Mouse (Mus musculus) embryonic facial prominence, embryonic 11.5 days (tissue): ENCODE results near the gene Hist1h2bk. TPM values are rescaled to one million over a fixed set of nuclear protein-coding genes. Genes with fewer than 3 reads are reported as not detected.
A peak's percentile ranks its signal among the peaks of the same experiment; 100 is the strongest.
"Not testable (repeated sequence)": the region's sequence is repeated elsewhere in the genome, so short reads cannot be mapped to it uniquely, and the experiment has no call there.

ENCODE experiments used
- ATAC-seq: fragments of 200-750 bp; cut with Nextera tagmentation; replicated peaks from 2 replicates; pipeline ENCODE4 v1.8.0; 2017; ENCODE audit warnings: low read depth; ENCODE audit not compliant: insufficient number of reproducible peaks, low FRiP score, low TSS enrichment
- DNase-seq: peaks from one replicate; pipeline ENCODE4 v3.0.0-alpha.2; 2015; ENCODE audit warnings: low spot score
- H3K27ac ChIP-seq: fragments of 300-500 bp; sonication (generic); replicated peaks from 2 replicates; pipeline ENCODE4 v1.5.1; 2014; ENCODE audit warnings: mild to moderate bottlenecking, low read depth, low read length, control low read depth
- H3K27me3 ChIP-seq: fragments of 300-500 bp; sonication (generic); 2 replicates; pipeline ENCODE4 v1.6.1; 2014; ENCODE audit warnings: mild to moderate bottlenecking, low read length, moderate library complexity, mixed read lengths; ENCODE audit not compliant: control insufficient read depth, insufficient read depth
- H3K36me3 ChIP-seq: fragments of 300-500 bp; sonication (generic); replicated peaks from 2 replicates; pipeline ENCODE4 v1.6.1; 2014; ENCODE audit warnings: low read depth, mild to moderate bottlenecking, low read length, moderate library complexity, mixed read lengths; ENCODE audit not compliant: control insufficient read depth, insufficient read depth
- H3K4me1 ChIP-seq: fragments of 300-500 bp; sonication (generic); 2 replicates; pipeline ENCODE4 v1.6.1; 2014; ENCODE audit warnings: low read length, mixed read lengths; ENCODE audit not compliant: control insufficient read depth, insufficient read depth
- H3K4me2 ChIP-seq: fragments of 300-500 bp; sonication (generic); 2 replicates; pipeline ENCODE4 v1.6.1; 2014; ENCODE audit warnings: low read depth, mild to moderate bottlenecking, control low read depth, low read length, moderate library complexity
- H3K4me3 ChIP-seq: fragments of 300-500 bp; sonication (generic); 2 replicates; pipeline ENCODE4 v1.5.1; 2014; ENCODE audit warnings: low read depth, low read length, control low read depth
- H3K9ac ChIP-seq: fragments of 300-500 bp; sonication (generic); replicated peaks from 2 replicates; pipeline ENCODE4 v1.6.1; 2014; ENCODE audit warnings: mild to moderate bottlenecking, control low read depth, low read length
- H3K9me3 ChIP-seq: fragments of 300-500 bp; sonication (generic); replicated peaks from 2 replicates; pipeline ENCODE4 v1.6.1; 2016; ENCODE audit warnings: mild to moderate bottlenecking, low read length, inconsistent platforms, mixed read lengths; ENCODE audit not compliant: control insufficient read depth
- WGBS: fragments of 180-500 bp; shearing (Covaris S2); extraction: QIAGEN DNeasy Blood & Tissue Kit; methylation state at CpG from one replicate; pipeline ENCODE4 v1.1.7; 2014; 5-methylcytosine and 5-hydroxymethylcytosine counted together
- polyA plus RNA-seq: library from polyadenylated mRNA; unstranded; fragments of >200 nt; fragmentation: Nextera tagmentation; extraction: Ambion mirVana; gene quantifications from 2 replicates; pipeline ENCODE4 v1.2.1, GENCODE M21; 2014

Hist1h2bk gene
- polyA plus RNA-seq, 1 experiment from 2014 or later = 15.9 TPM

DNA sequence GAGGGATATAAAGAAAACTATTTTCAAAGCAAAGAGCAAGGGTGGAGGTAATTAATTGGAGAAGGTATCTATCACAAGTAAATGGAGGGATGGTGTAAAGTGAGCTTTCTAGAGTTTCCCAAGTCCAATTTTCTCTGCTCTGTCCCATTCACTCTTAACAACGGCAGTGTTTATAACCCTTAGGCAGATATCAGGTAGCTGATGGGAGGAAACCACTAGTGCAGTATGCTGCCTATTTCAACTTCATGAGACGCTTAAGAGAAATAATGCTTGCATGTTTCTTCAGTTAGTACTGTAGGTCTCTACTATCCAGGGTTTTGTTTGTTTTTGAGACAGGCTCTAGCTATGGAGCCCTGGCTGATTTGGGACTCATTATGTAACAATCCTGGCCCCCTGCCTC is 1.7 kb downstream of the Hist1h2bk start:
- Histone ChIP-seq H3K9me3 (no peaks in the 10 kb centered on the region), H3K4me1 (no peaks in the 10 kb centered on the region), H3K9ac (no peak overlapping the region), H3K27me3 (no peaks in the 10 kb centered on the region), H3K4me3 (no peak overlapping the region), H3K36me3 (no peaks in the 10 kb centered on the region), H3K27ac (0 out of 2 replicates have a peak overlapping the region, but pooled peaks have one; percentile 22), H3K4me2 (no peak overlapping the region)
- 62% methylated on average over 2 of the region's 2 CpGs for WGBS
- ATAC-seq (no peak), DNase-seq (no peak)

DNA sequence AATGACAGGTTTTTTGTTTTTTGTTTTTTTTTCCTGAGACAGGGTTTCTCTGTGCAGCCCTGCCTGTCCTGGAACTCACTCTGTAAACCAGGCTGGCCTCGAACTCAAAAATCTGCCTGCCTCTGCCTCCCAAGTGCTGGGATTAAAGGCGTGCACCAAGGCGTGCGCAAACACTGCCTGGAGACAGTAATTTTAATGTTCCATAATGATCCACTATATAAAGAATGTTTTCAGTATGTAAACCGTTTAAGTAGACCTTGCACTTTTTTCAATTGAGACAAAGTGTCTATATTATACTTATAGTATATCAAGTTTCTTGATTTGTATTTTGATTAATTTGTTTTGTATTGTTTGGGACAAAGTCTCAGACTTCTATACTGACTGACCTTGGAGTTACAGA is 3.7 kb downstream of the Hist1h2bk start:
- 59% methylated on average over 5 of the region's 5 CpGs for WGBS
- Histone ChIP-seq H3K4me2 (no peak overlapping the region; the same call in 1 of the 2 replicates), H3K27ac (no peak overlapping the region), H3K27me3 (no peaks in the 10 kb centered on the region), H3K9ac (no peak overlapping the region), H3K4me3 (no peak overlapping the region), H3K9me3 (no peaks in the 10 kb centered on the region), H3K36me3 (no peaks in the 10 kb centered on the region), H3K4me1 (no peaks in the 10 kb centered on the region)
- no peak for DNase-seq
- ATAC-seq = no peak

- peak; percentile 46 for DNase-seq
Observed at GRCm38 (mm10) chr13:22039951-22040463, 4.3 kb downstream of the Hist1h2bk start.

DNA sequence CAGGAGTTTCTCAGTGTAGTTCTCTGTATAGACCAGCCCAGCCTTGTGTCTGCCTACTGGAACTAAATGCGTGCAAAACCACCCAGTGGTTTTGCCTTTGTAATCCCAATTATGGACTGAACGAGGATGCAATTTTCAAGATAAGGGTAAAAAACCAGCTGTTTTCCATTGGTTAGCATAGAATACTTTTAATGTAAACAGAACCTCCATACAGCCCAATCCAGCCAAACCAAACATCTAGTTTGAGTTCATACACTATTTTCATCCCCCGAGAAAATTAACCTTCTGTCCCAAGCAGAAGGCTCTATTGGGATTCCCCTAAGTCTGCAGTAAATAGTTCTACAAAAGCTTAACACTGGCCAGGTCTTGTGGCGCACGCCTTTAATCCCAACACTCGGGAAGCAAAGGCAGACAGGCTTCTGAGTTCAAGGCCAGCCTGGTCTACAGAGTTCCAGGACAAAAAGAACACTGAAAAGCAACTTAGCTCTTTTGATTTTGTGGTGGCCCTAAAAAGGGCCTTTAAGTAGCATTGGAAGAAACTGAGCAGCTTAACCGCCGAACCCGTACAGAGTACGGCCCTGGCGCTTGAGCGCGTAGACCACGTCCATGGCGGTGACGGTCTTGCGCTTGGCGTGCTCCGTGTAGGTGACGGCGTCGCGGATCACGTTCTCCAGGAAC is 4.9 kb downstream of the Hist1h2bk start:
- Histone ChIP-seq H3K9ac (peak overlapping the region; percentile 67), H3K9me3 (no peaks in the 10 kb centered on the region), H3K36me3 (no peaks in the 10 kb centered on the region), H3K4me1 (no peaks in the 10 kb centered on the region), H3K4me3 (peak overlapping the region; percentile 42), H3K27ac (peak overlapping the region; percentile 97), H3K27me3 (no peaks in the 10 kb centered on the region), H3K4me2 (peak overlapping the region; percentile 72)
- peak; percentile 75 for DNase-seq
- WGBS = under 1% methylated on average over 15 of the region's 24 CpGs
- ATAC-seq = peak; percentile 2; the same call in 1 of the 2 replicates

More at GRCm38 (mm10) chr13:22039951-22040463, 4.3 kb downstream of the Hist1h2bk start:
- 2% methylated on average over 2 of the region's 2 CpGs for WGBS
- no peaks in the 10 kb centered on the region for H3K36me3 ChIP-seq
- no peaks in the 10 kb centered on the region for H3K9me3 ChIP-seq
- no peaks in the 10 kb centered on the region for H3K4me1 ChIP-seq
- peak overlapping the region; percentile 72 for H3K4me2 ChIP-seq
- peak overlapping the region; percentile 42 for H3K4me3 ChIP-seq
- no peak for ATAC-seq
- peak overlapping the region; percentile 67 for H3K9ac ChIP-seq
- no peaks in the 10 kb centered on the region for H3K27me3 ChIP-seq
- H3K27ac ChIP-seq = peak overlapping the region; percentile 97

- ATAC-seq (peak; percentile 68), DNase-seq (peak; percentile 96)
- H3K4me1 ChIP-seq, H3K9me3 ChIP-seq, H3K36me3 ChIP-seq, H3K27me3 ChIP-seq: not testable (repeated sequence)
- 0% methylated on average over 22 of the region's 27 CpGs for WGBS
- Histone ChIP-seq H3K4me3 (peak within 1 kb of the TSS; percentile 42), H3K9ac (peak within 1 kb of the TSS; percentile 73), H3K4me2 (peak within 1 kb of the TSS; percentile 72), H3K27ac (peak within 1 kb of the TSS; percentile 97)
Observed at GRCm38 (mm10) chr13:22041142-22041536, 5.5 kb downstream of the Hist1h2bk start, which contains the start of gene Hist1h4i. TSS of gene Hist1h4i (minus strand) at chr13:22041362.

GRCm38 (mm10) chr13:22041651-22042567 is 6.2 kb downstream of the Hist1h2bk start:
- H3K27ac ChIP-seq = peak overlapping the region; percentile 97
- ATAC-seq (no peak), DNase-seq (peak; percentile 70)
- no peaks in the 10 kb centered on the region for H3K27me3 ChIP-seq
- peak overlapping the region; percentile 72 for H3K4me2 ChIP-seq
- peak overlapping the region; percentile 73 for H3K9ac ChIP-seq
- H3K4me3 ChIP-seq = peak overlapping the region; percentile 42
- no peaks in the 10 kb centered on the region for H3K36me3 ChIP-seq
- no peaks in the 10 kb centered on the region for H3K4me1 ChIP-seq
- 3% methylated on average over 13 of the region's 13 CpGs for WGBS
- no peaks in the 10 kb centered on the region for H3K9me3 ChIP-seq

DNA sequence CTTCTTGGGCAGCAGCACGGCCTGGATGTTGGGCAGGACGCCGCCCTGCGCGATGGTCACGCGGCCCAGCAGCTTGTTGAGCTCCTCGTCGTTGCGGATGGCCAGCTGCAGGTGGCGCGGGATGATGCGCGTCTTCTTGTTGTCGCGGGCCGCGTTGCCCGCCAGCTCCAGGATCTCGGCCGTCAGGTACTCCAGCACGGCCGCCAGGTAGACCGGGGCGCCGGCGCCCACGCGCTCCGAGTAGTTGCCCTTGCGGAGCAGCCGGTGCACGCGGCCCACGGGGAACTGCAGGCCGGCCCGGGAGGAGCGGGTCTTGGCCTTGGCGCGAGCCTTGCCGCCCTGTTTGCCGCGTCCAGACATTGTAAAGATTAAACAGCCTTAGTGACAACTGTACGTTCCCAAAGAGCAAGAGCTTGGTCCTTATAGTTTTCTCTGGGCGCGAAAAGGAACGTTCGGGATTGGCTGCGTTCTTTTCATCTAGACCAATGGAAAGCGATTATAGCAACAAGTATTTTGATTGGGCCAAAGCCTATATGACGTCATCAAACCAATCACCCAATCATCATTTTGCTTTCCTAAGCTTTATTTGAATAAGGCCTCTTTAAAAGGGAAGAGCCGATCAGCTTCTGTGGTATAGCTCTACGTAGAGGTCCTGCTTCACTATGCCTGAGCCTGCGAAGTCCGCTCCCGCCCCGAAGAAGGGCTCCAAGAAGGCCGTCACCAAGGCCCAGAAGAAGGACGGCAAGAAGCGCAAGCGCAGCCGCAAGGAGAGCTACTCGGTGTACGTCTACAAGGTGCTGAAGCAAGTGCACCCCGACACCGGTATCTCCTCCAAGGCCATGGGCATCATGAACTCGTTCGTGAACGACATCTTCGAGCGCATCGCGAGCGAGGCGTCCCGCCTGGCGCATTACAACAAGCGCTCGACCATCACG is 7.2 kb downstream of the Hist1h2bk start, which contains the start of the genes Hist1h2ag and Hist1h2bj:
Gene Hist1h2ag (minus strand): TSS at position 377 of the 935 bp plus-strand sequence.
Gene Hist1h2bj (plus strand): TSS at position 647 of the 935 bp plus-strand sequence.
- H3K4me1 ChIP-seq, H3K27me3 ChIP-seq, H3K36me3 ChIP-seq, H3K9me3 ChIP-seq: not testable (repeated sequence)
- peak within 1 kb of the TSS; percentile 97 for H3K27ac ChIP-seq
- 0% methylated on average over 34 of the region's 80 CpGs for WGBS
- peak within 1 kb of the TSS; percentile 72 for H3K4me2 ChIP-seq
- H3K9ac ChIP-seq = peak within 1 kb of the TSS; percentile 73
- peak within 1 kb of the TSS; percentile 42 for H3K4me3 ChIP-seq
- ATAC-seq = peak; percentile 92
- peak; percentile 99 for DNase-seq
